9 mouse cellular contexts compared by ENCODE assay signal in the genomic region with DNA sequence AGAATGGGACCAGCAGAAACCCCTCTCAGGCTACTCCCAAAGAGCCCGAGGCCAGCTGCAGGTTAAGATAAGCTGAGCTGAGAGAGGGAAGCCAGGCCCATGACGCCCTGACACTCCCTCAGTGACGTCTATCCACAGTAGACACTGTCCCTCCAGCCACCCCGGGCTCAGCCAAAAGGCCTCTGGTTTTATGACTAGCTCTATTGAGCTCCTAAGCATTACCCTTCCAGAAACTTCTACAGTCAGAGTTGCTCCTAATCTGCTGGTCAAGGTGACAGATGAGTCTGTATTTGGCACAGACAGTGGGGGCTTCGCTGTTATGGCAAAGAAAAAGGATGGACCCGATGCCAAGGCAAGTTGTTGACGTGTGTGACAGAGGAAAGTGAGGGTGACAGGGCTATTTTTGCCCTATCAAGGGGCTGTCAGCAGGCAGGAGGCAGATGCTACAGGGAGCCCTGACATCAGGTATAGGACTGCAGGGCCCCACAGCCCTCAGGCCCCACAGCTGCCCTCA.
A peak's percentile ranks its signal among the peaks of the same experiment; 100 is the strongest.
DNase-seq lines count a peak whose midpoint lies in the region; ATAC-seq and TF ChIP-seq lines count a peak whose summit lies in the region.
"Had no signal": no experiment of that assay in that cellular context is flagged by ENCODE, and none has a peak within 500 bp of the region (broad histone marks: within the 10 kb centered on the region; RNA-seq: fewer than 3 reads in every experiment).

No protein-coding gene starts in this region.

- no peak overlapping the region for H3K4me2 ChIP-seq in stomach, embryonic 16.5 days (ENCODE audit: low read depth, low read length)
- H3K4me2 ChIP-seq: midbrain, embryonic 12.5 days had no signal

- peak overlapping the region; percentile 16; the same call in 1 of the 2 replicates for H3K4me3 ChIP-seq in heart, embryonic 10.5 days
- H3K4me3 ChIP-seq in stomach, embryonic 16.5 days (replicated peaks; ENCODE audit: low read length): no peak overlapping the region
- H3K4me3 ChIP-seq in cerebellum, adult 2 months (replicated peaks; ENCODE audit: insufficient read depth, low read depth, low read length): no peak overlapping the region
- H3K4me3 ChIP-seq: midbrain, embryonic 12.5 days had no signal

- H3K27me3 ChIP-seq in heart, embryonic 10.5 days (ENCODE audit: insufficient read depth, poor library complexity, severe bottlenecking): no peaks in the 10 kb centered on the region
- H3K27me3 ChIP-seq in stomach, embryonic 16.5 days (ENCODE audit: control insufficient read depth, insufficient read depth, low read length): no peaks in the 10 kb centered on the region
- H3K27me3 ChIP-seq in cerebellum, adult 2 months (ENCODE audit: control insufficient read depth, insufficient read depth, low read length): no peaks in the 10 kb centered on the region
- H3K27me3 ChIP-seq: midbrain, embryonic 12.5 days had no signal

- H3K27ac ChIP-seq in heart, embryonic 10.5 days: peak overlapping the region; percentile 79
- peak overlapping the region; percentile 40 for H3K27ac ChIP-seq in stomach, embryonic 16.5 days (ENCODE audit: low read length)
- H3K27ac ChIP-seq in cerebellum, adult 2 months (ENCODE audit: insufficient read depth, low read length): no peak overlapping the region
- H3K27ac ChIP-seq: midbrain, embryonic 12.5 days had no signal

- TF ChIP-seq CTCF in cerebellum, adult 2 months (IDR thresholded peaks at IDR 0.05; ENCODE audit: borderline replicate concordance, insufficient read depth, low read depth, low read length): no peak

- WGBS in heart, embryonic 10.5 days: 19% methylated on average over 7 of the region's 7 CpGs
- WGBS in stomach, embryonic 16.5 days: 51% methylated on average over 7 of the region's 7 CpGs
- WGBS in cerebellum, adult 2 months: 44% methylated on average over 7 of the region's 7 CpGs

- no peak overlapping the region for H3K9ac ChIP-seq in stomach, embryonic 16.5 days (ENCODE audit: low read length)
- H3K9ac ChIP-seq: midbrain, embryonic 12.5 days had no signal

- ATAC-seq in stomach, embryonic 16.5 days (ENCODE audit: insufficient read depth, low FRiP score): peak; percentile 83

- H3K36me3 ChIP-seq in heart, embryonic 10.5 days: no peaks in the 10 kb centered on the region
- H3K36me3 ChIP-seq in stomach, embryonic 16.5 days (ENCODE audit: control insufficient read depth, insufficient read depth, low read length): no peaks in the 10 kb centered on the region
- H3K36me3 ChIP-seq: midbrain, embryonic 12.5 days had no signal

- H3K9me3 ChIP-seq in heart, embryonic 10.5 days: no peaks in the 10 kb centered on the region
- H3K9me3 ChIP-seq in stomach, embryonic 16.5 days (replicated peaks; ENCODE audit: control insufficient read depth, low read length): no peaks in the 10 kb centered on the region
- H3K9me3 ChIP-seq: midbrain, embryonic 12.5 days had no signal

- no peak for TF ChIP-seq POLR2A in cerebellum, adult 2 months (IDR thresholded peaks at IDR 0.05; ENCODE audit: borderline replicate concordance, insufficient read depth, low read length)

- peaks cover 38% of the 10 kb centered on the region for H3K4me1 ChIP-seq in heart, embryonic 10.5 days
- H3K4me1 ChIP-seq in stomach, embryonic 16.5 days (ENCODE audit: control insufficient read depth, insufficient read depth, low read length): peaks cover 6% of the 10 kb centered on the region; the same call in 1 of the 2 replicates
- no peaks in the 10 kb centered on the region for H3K4me1 ChIP-seq in cerebellum, adult 2 months (ENCODE audit: control insufficient read depth, insufficient read depth, low read length)
- H3K4me1 ChIP-seq: midbrain, embryonic 12.5 days had no signal

- DNase-seq in lung, postnatal 36 days: peak; percentile 46
- DNase-seq in lung, adult 18-20 months: no peak
- DNase-seq in heart, embryonic 10.5 days (ENCODE audit: low spot score): peak; percentile 98
- peak; percentile 94 for DNase-seq in liver
- DNase-seq in right cerebral cortex, postnatal 10 days (ENCODE audit: low spot score in 2 of 2): no peak
- DNase-seq in cerebellum, adult 2 months: no peak
- DNase-seq: thymus, adult 18-20 months had no signal

Comparison
In these comparisons a context has a peak if more than half of its experiments do, and no peak if none do; other contexts are left out.
1. DNase-seq: peak in lung, postnatal 36 days (single experiment), heart, embryonic 10.5 days (single experiment) and liver (single experiment); none in lung, adult 18-20 months (0 of 2), right cerebral cortex, postnatal 10 days (0 of 2) and cerebellum, adult 2 months (0 of 2).